Mouse (Mus musculus) stomach, postnatal 0 days (tissue): ENCODE results near the gene Tmem150c.

Experiments used
- CTCF ChIP-seq: IDR thresholded peaks from 2 replicates; pipeline ENCODE4 v1.5.1; 2016; ENCODE audit warnings: antibody characterized with exemption, low read depth, mild to moderate bottlenecking, moderate library complexity
- EP300 ChIP-seq: optimal IDR thresholded peaks from 2 replicates; pipeline ENCODE3; 2016; ENCODE audit warnings: antibody characterized with exemption

DNA sequence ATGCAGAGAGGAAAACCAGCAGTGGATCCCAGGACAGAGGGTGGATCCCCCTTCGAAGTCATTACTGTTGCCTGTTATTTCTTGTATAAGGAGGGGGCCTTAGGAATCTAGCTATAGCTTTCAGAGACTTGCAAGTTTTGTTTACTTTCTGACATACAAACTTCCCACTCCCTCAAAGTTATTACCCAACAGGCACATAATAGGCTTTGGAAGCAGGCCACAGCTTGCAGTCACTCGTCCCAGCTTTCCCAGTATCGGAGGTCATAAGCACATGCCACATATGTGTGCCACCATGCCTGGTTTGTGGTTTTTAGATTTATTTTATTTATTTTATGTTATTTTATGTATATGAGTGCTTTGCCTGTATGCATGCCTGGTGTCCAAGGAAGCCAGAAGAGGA is 3.2 kb upstream of the Tmem150c start:
- TF ChIP-seq CTCF: no peak
- TF ChIP-seq EP300: no peak
